ENCODE assay signal across 11 mouse cellular contexts in genomic region chr4:97950341-97951071, GRCm38 (mm10).
DNase-seq lines count a peak whose midpoint lies in the region; ATAC-seq lines count a peak whose summit lies in the region.
"Had no signal": no experiment of that assay in that cellular context is flagged by ENCODE, and none has a peak within 500 bp of the region (broad histone marks: within the 10 kb centered on the region; RNA-seq: fewer than 3 reads in every experiment).

No protein-coding gene starts in this region.

- no peak for DNase-seq in frontal cortex, postnatal 14 days (ENCODE audit: low spot score in 2 of 2)
- DNase-seq in layer of hippocampus, adult 9-11 months, result peak; percentile 69
- DNase-seq in layer of hippocampus, adult 9-10 months (ENCODE audit: low spot score), result no peak
- DNase-seq in 3T3-L1 (ENCODE audit: low read depth, low spot score) (peak; percentile 37), NIH3T3 (ENCODE audit: low read depth) (peak; percentile 72)
- DNase-seq in embryo, embryonic 9.5 days (ENCODE audit: extremely low spot score), result no peak
- DNase-seq: adrenal gland, postnatal 14 days; thymus, postnatal 4 days had no signal

- ATAC-seq in frontal cortex, adult (ENCODE audit: low TSS enrichment), result peak; percentile 77
- ATAC-seq: forebrain, embryonic 13.5 days; intestine, embryonic 16.5 days had no signal

Comparison
In these comparisons a context has a peak if more than half of its experiments do, and no peak if none do; other contexts are left out.
1. DNase-seq: peak in layer of hippocampus, adult 9-11 months (single experiment), 3T3-L1 (single experiment) and NIH3T3 (single experiment); none in frontal cortex, postnatal 14 days (0 of 2), layer of hippocampus, adult 9-10 months (single experiment) and embryo, embryonic 9.5 days (single experiment).